Mouse (Mus musculus): ENCODE measurements at regions not wholly inside any gene's neighbourhood (a gene's known extent, or its start where the extent isn't known, plus 50 kb on each side); places are given as distances from the start of the nearest gene placed in this dataset.

GRCm38 (mm10) chr4:127675745-127676315 is 294.9 kb downstream of the CK137956 start:
- H3K4me3 ChIP-seq (ENCODE audit: control insufficient read depth, insufficient read depth, low read length) = no peak overlapping the region
- WGBS = 61% methylated on average over 16 of the region's 16 CpGs
- TF ChIP-seq CTCF (IDR thresholded peaks at IDR 0.05; ENCODE audit: borderline replicate concordance, control insufficient read depth, extremely low read depth, insufficient read depth, low read length, poor library complexity) (no peak), POLR2A (IDR thresholded peaks at IDR 0.05; ENCODE audit: control insufficient read depth, extremely low read depth, insufficient read depth, low read length, poor library complexity) (no peak)

GRCm38 (mm10) chr4:127659950-127660349 is 302.0 kb upstream of the Gjb5 start:
- no peak for TF ChIP-seq POLR2A (IDR thresholded peaks at IDR 0.05; ENCODE audit: control insufficient read depth, extremely low read depth, insufficient read depth, low read length, poor library complexity)
- no peak for TF ChIP-seq CTCF (IDR thresholded peaks at IDR 0.05; ENCODE audit: borderline replicate concordance, control insufficient read depth, extremely low read depth, insufficient read depth, low read length, poor library complexity)
- DNase-seq = no peak
- 95% methylated on average over 1 of the region's 1 CpGs for WGBS
- Histone ChIP-seq H3K4me1 (replicated peaks; ENCODE audit: control insufficient read depth, insufficient read depth, low read length) (no peaks in the 10 kb centered on the region), H3K4me3 (ENCODE audit: control insufficient read depth, insufficient read depth, low read length) (no peak overlapping the region), H3K36me3 (ENCODE audit: control insufficient read depth, insufficient read depth, low read length) (no peaks in the 10 kb centered on the region), H3K27me3 (ENCODE audit: control insufficient read depth, insufficient read depth, low read length) (no peaks in the 10 kb centered on the region; the same call in 1 of the 2 replicates), H3K27ac (ENCODE audit: control insufficient read depth, insufficient read depth, low read length) (no peak overlapping the region)

More at GRCm38 (mm10) chr4:127675745-127676315, 294.9 kb downstream of the CK137956 start:
- Histone ChIP-seq H3K27me3 (ENCODE audit: control insufficient read depth, insufficient read depth, low read length) (no peaks in the 10 kb centered on the region), H3K4me1 (replicated peaks; ENCODE audit: control insufficient read depth, insufficient read depth, low read length) (no peaks in the 10 kb centered on the region), H3K36me3 (ENCODE audit: control insufficient read depth, insufficient read depth, low read length) (no peaks in the 10 kb centered on the region), H3K27ac (ENCODE audit: control insufficient read depth, insufficient read depth, low read length) (no peak overlapping the region)
- DNase-seq = no peak

GRCm38 (mm10) chr4:127651601-127652000 is 293.6 kb upstream of the Gjb5 start:
- H3K4me1 ChIP-seq (replicated peaks; ENCODE audit: control insufficient read depth, insufficient read depth, low read length) = no peaks in the 10 kb centered on the region
- H3K4me3 ChIP-seq (ENCODE audit: control insufficient read depth, insufficient read depth, low read length) = no peak overlapping the region
- 92% methylated on average over 5 of the region's 5 CpGs for WGBS
- H3K27ac ChIP-seq (ENCODE audit: control insufficient read depth, insufficient read depth, low read length) = no peak overlapping the region
- TF ChIP-seq POLR2A (IDR thresholded peaks at IDR 0.05; ENCODE audit: control insufficient read depth, extremely low read depth, insufficient read depth, low read length, poor library complexity) (no peak), CTCF (IDR thresholded peaks at IDR 0.05; ENCODE audit: borderline replicate concordance, control insufficient read depth, extremely low read depth, insufficient read depth, low read length, poor library complexity) (no peak)
- no peaks in the 10 kb centered on the region for H3K27me3 ChIP-seq (ENCODE audit: control insufficient read depth, insufficient read depth, low read length)
- no peaks in the 10 kb centered on the region for H3K36me3 ChIP-seq (ENCODE audit: control insufficient read depth, insufficient read depth, low read length)
- no peak for DNase-seq

- TF ChIP-seq CTCF (IDR thresholded peaks at IDR 0.05; ENCODE audit: borderline replicate concordance, control insufficient read depth, extremely low read depth, insufficient read depth, low read length, poor library complexity) = no peak
- TF ChIP-seq POLR2A (IDR thresholded peaks at IDR 0.05; ENCODE audit: control insufficient read depth, extremely low read depth, insufficient read depth, low read length, poor library complexity) = no peak
- no peaks in the 10 kb centered on the region for H3K4me1 ChIP-seq (replicated peaks; ENCODE audit: control insufficient read depth, insufficient read depth, low read length)
- H3K27ac ChIP-seq (ENCODE audit: control insufficient read depth, insufficient read depth, low read length) = no peak overlapping the region
- H3K4me3 ChIP-seq (ENCODE audit: control insufficient read depth, insufficient read depth, low read length) = no peak overlapping the region
- WGBS = 83% methylated on average over 5 of the region's 5 CpGs
- DNase-seq = no peak
- no peaks in the 10 kb centered on the region for H3K36me3 ChIP-seq (ENCODE audit: control insufficient read depth, insufficient read depth, low read length)
- H3K27me3 ChIP-seq (ENCODE audit: control insufficient read depth, insufficient read depth, low read length) = no peaks in the 10 kb centered on the region
Measured at GRCm38 (mm10) chr4:127648011-127648410, 290.0 kb upstream of the Gjb5 start.

- WGBS = 49% methylated on average over 8 of the region's 8 CpGs
- Histone ChIP-seq H3K27ac (ENCODE audit: control insufficient read depth, insufficient read depth, low read length) (no peak overlapping the region), H3K36me3 (ENCODE audit: control insufficient read depth, insufficient read depth, low read length) (no peaks in the 10 kb centered on the region), H3K27me3 (ENCODE audit: control insufficient read depth, insufficient read depth, low read length) (no peaks in the 10 kb centered on the region), H3K4me1 (replicated peaks; ENCODE audit: control insufficient read depth, insufficient read depth, low read length) (no peaks in the 10 kb centered on the region), H3K4me3 (ENCODE audit: control insufficient read depth, insufficient read depth, low read length) (no peak overlapping the region)
- DNase-seq = no peak
- no peak for TF ChIP-seq POLR2A (IDR thresholded peaks at IDR 0.05; ENCODE audit: control insufficient read depth, extremely low read depth, insufficient read depth, low read length, poor library complexity)
- TF ChIP-seq CTCF (IDR thresholded peaks at IDR 0.05; ENCODE audit: borderline replicate concordance, control insufficient read depth, extremely low read depth, insufficient read depth, low read length, poor library complexity) = no peak
Measured at GRCm38 (mm10) chr4:127647189-127647588, 289.2 kb upstream of the Gjb5 start.

- Histone ChIP-seq H3K27ac (ENCODE audit: control insufficient read depth, insufficient read depth, low read length) (no peak overlapping the region), H3K27me3 (ENCODE audit: control insufficient read depth, insufficient read depth, low read length) (no peaks in the 10 kb centered on the region), H3K4me1 (replicated peaks; ENCODE audit: control insufficient read depth, insufficient read depth, low read length) (no peaks in the 10 kb centered on the region), H3K36me3 (ENCODE audit: control insufficient read depth, insufficient read depth, low read length) (no peaks in the 10 kb centered on the region), H3K4me3 (ENCODE audit: control insufficient read depth, insufficient read depth, low read length) (no peak overlapping the region)
- TF ChIP-seq POLR2A (IDR thresholded peaks at IDR 0.05; ENCODE audit: control insufficient read depth, extremely low read depth, insufficient read depth, low read length, poor library complexity) = no peak
- TF ChIP-seq CTCF (IDR thresholded peaks at IDR 0.05; ENCODE audit: borderline replicate concordance, control insufficient read depth, extremely low read depth, insufficient read depth, low read length, poor library complexity) = no peak
- WGBS = 55% methylated on average over 14 of the region's 14 CpGs
- no peak for DNase-seq
Measured at GRCm38 (mm10) chr4:127640251-127641085, 282.5 kb upstream of the Gjb5 start.

Data from thymus, adult 2 months (tissue).